9 mouse cellular contexts compared by ENCODE assay signal in genomic region chr6:61382526-61382925, GRCm38 (mm10).
A peak's percentile ranks its signal among the peaks of the same experiment; 100 is the strongest.
DNase-seq lines count a peak whose midpoint lies in the region; ATAC-seq lines count a peak whose summit lies in the region.
"Had no signal": no experiment of that assay in that cellular context is flagged by ENCODE, and none has a peak within 500 bp of the region (broad histone marks: within the 10 kb centered on the region; RNA-seq: fewer than 3 reads in every experiment).

No protein-coding gene starts in this region.

- no peak for DNase-seq in kidney, adult 18-20 months
- peak; percentile 24 to 31 for DNase-seq in right cerebral cortex, postnatal 10 days (ENCODE audit: low spot score in 2 of 2)
- DNase-seq in right cerebral cortex, postnatal 4 days = no peak
- DNase-seq in hindbrain, embryonic 14.5 days (ENCODE audit: low spot score) = peak; percentile 71
- DNase-seq in ovary, postnatal 10 days (ENCODE audit: low spot score) = no peak
- no peak for DNase-seq in urinary bladder, postnatal 10 days (ENCODE audit: low spot score)
- no peak for DNase-seq in gastrocnemius, postnatal 36 days

- H3K4me1 ChIP-seq in kidney, embryonic 14.5 days (ENCODE audit: control insufficient read depth, insufficient read depth, low read length) = no peaks in the 10 kb centered on the region
- peaks cover 5% of the 10 kb centered on the region; the same call in 1 of the 2 replicates for H3K4me1 ChIP-seq in hindbrain, embryonic 14.5 days (replicated peaks; ENCODE audit: control insufficient read depth, insufficient read depth, low read length)
- H3K4me1 ChIP-seq: heart, embryonic 13.5 days had no signal

- no peaks in the 10 kb centered on the region for H3K36me3 ChIP-seq in kidney, embryonic 14.5 days (ENCODE audit: control insufficient read depth, insufficient read depth, low read length)
- no peaks in the 10 kb centered on the region for H3K36me3 ChIP-seq in hindbrain, embryonic 14.5 days (replicated peaks; ENCODE audit: control insufficient read depth, insufficient read depth)
- H3K36me3 ChIP-seq: heart, embryonic 13.5 days had no signal

- WGBS in kidney, embryonic 14.5 days = 26% methylated on average over 3 of the region's 3 CpGs
- 26% methylated on average over 3 of the region's 3 CpGs for WGBS in hindbrain, embryonic 14.5 days

- ATAC-seq in kidney, embryonic 14.5 days (ENCODE audit: low FRiP score, low TSS enrichment) = 0 out of 2 replicates have a peak, but pooled peaks have one; percentile 39
- ATAC-seq in hindbrain, embryonic 14.5 days (ENCODE audit: low FRiP score) = peak; percentile 84

- no peak overlapping the region for H3K27ac ChIP-seq in kidney, embryonic 14.5 days (ENCODE audit: low read depth, low read length)
- H3K27ac ChIP-seq in hindbrain, embryonic 14.5 days = peak overlapping the region; percentile 54; the same call in 1 of the 2 replicates
- H3K27ac ChIP-seq: heart, embryonic 13.5 days had no signal

- H3K9me3 ChIP-seq in kidney, embryonic 14.5 days (ENCODE audit: control insufficient read depth, low read length) = no peaks in the 10 kb centered on the region
- H3K9me3 ChIP-seq in hindbrain, embryonic 14.5 days (ENCODE audit: control insufficient read depth, low read length) = no peaks in the 10 kb centered on the region
- H3K9me3 ChIP-seq: heart, embryonic 13.5 days had no signal

- no peak overlapping the region for H3K4me3 ChIP-seq in kidney, embryonic 14.5 days (ENCODE audit: low read length)
- no peak overlapping the region for H3K4me3 ChIP-seq in hindbrain, embryonic 14.5 days (replicated peaks; ENCODE audit: low read length)
- H3K4me3 ChIP-seq: heart, embryonic 13.5 days had no signal

- no peaks in the 10 kb centered on the region for H3K27me3 ChIP-seq in kidney, embryonic 14.5 days (ENCODE audit: control insufficient read depth, insufficient read depth, low read length)
- H3K27me3 ChIP-seq in hindbrain, embryonic 14.5 days (ENCODE audit: control insufficient read depth, insufficient read depth, low read length) = no peaks in the 10 kb centered on the region
- H3K27me3 ChIP-seq: heart, embryonic 13.5 days had no signal

- H3K4me2 ChIP-seq in kidney, embryonic 14.5 days (replicated peaks; ENCODE audit: low read depth, low read length) = no peak overlapping the region
- no peak overlapping the region for H3K4me2 ChIP-seq in hindbrain, embryonic 14.5 days (replicated peaks)
- H3K4me2 ChIP-seq: heart, embryonic 13.5 days had no signal

- no peak overlapping the region for H3K9ac ChIP-seq in kidney, embryonic 14.5 days (ENCODE audit: low read depth, low read length)
- H3K9ac ChIP-seq in hindbrain, embryonic 14.5 days = no peak overlapping the region
- H3K9ac ChIP-seq: heart, embryonic 13.5 days had no signal

- intact Hi-C loops in gastrocnemius, postnatal 36 days (cut with DNase I) = no loop called here

Comparison
In these comparisons a context has a peak if more than half of its experiments do, and no peak if none do; other contexts are left out.
1. DNase-seq: peak in right cerebral cortex, postnatal 10 days (2 of 2) and hindbrain, embryonic 14.5 days (single experiment); none in kidney, adult 18-20 months (single experiment), right cerebral cortex, postnatal 4 days (single experiment), ovary, postnatal 10 days (single experiment), urinary bladder, postnatal 10 days (single experiment) and gastrocnemius, postnatal 36 days (0 of 2).